Mouse (Mus musculus) kidney, embryonic 14.5 days (tissue): Measurements from ENCODE around the gene Olfr288. TPM values are rescaled to one million over a fixed set of nuclear protein-coding genes. Genes with fewer than 3 reads are reported as not detected.

Experiments
- ATAC-seq: fragments of 200-750 bp; cut with Nextera tagmentation; 2 replicates; pipeline ENCODE4 v1.8.0; 2017; ENCODE audit warnings: moderate number of reproducible peaks, mild to moderate bottlenecking, moderate TSS enrichment, moderate library complexity; ENCODE audit not compliant: low FRiP score, low TSS enrichment
- H3K27ac ChIP-seq: fragments of 300-500 bp; sonication (generic); 2 replicates; pipeline ENCODE4 v1.5.1; 2014; ENCODE audit warnings: low read depth, mild to moderate bottlenecking, low read length, moderate library complexity, mixed read lengths
- H3K27me3 ChIP-seq: fragments of 300-500 bp; sonication (generic); 2 replicates; pipeline ENCODE4 v1.6.1; 2014; ENCODE audit warnings: mild to moderate bottlenecking, low read length; ENCODE audit not compliant: control insufficient read depth, insufficient read depth
- H3K36me3 ChIP-seq: fragments of 300-500 bp; sonication (generic); 2 replicates; pipeline ENCODE4 v1.6.1; 2014; ENCODE audit warnings: low read length, mixed read lengths; ENCODE audit not compliant: control insufficient read depth, insufficient read depth
- H3K4me1 ChIP-seq: fragments of 300-500 bp; sonication (generic); 2 replicates; pipeline ENCODE4 v1.6.1; 2014; ENCODE audit warnings: low read length, mixed read lengths; ENCODE audit not compliant: control insufficient read depth, insufficient read depth
- H3K4me2 ChIP-seq: fragments of 300-500 bp; sonication (generic); replicated peaks from 2 replicates; pipeline ENCODE4 v1.6.1; 2014; ENCODE audit warnings: low read depth, mild to moderate bottlenecking, low read length
- H3K4me3 ChIP-seq: fragments of 300-500 bp; sonication (generic); 2 replicates; pipeline ENCODE4 v1.5.1; 2014; ENCODE audit warnings: mild to moderate bottlenecking, low read length
- H3K9ac ChIP-seq: fragments of 300-500 bp; sonication (generic); 2 replicates; pipeline ENCODE4 v1.6.1; 2014; ENCODE audit warnings: low read depth, mild to moderate bottlenecking, low read length, moderate library complexity
- H3K9me3 ChIP-seq: fragments of 300-500 bp; sonication (generic); 2 replicates; pipeline ENCODE4 v1.6.1; 2016; ENCODE audit warnings: low read length; ENCODE audit not compliant: control insufficient read depth
- WGBS: fragments of 180-500 bp; shearing (Covaris S2); extraction: QIAGEN DNeasy Blood & Tissue Kit; methylation state at CpG from one replicate; pipeline ENCODE4 v1.1.7; 2014; 5-methylcytosine and 5-hydroxymethylcytosine counted together
- polyA plus RNA-seq: library from polyadenylated mRNA; unstranded; fragments of >200 nt; fragmentation: Nextera tagmentation; extraction: Ambion mirVana; gene quantifications from 2 replicates; pipeline ENCODE4 v1.2.1, GENCODE M21; 2014

Olfr288 gene
- polyA plus RNA-seq, 1 experiment from 2014 or later = not detected

GRCm38 (mm10) chr15:98170365-98170764, 25.0 kb downstream of the Olfr288 start:
- Histone ChIP-seq H3K9ac (no peak overlapping the region), H3K27ac (no peak overlapping the region), H3K36me3 (no peaks in the 10 kb centered on the region), H3K4me2 (no peak overlapping the region), H3K4me3 (no peak overlapping the region), H3K9me3 (no peaks in the 10 kb centered on the region), H3K4me1 (peaks cover 6% of the 10 kb centered on the region; the same call in 1 of the 2 replicates), H3K27me3 (peaks cover 42% of the 10 kb centered on the region)
- WGBS = 43% methylated on average over 7 of the region's 7 CpGs
- ATAC-seq = no peak

GRCm38 (mm10) chr15:98168622-98169004, 26.7 kb downstream of the Olfr288 start:
- Histone ChIP-seq H3K4me1 (peaks cover 6% of the 10 kb centered on the region; the same call in 1 of the 2 replicates), H3K27ac (no peak overlapping the region), H3K9ac (no peak overlapping the region), H3K36me3 (no peaks in the 10 kb centered on the region), H3K9me3 (no peaks in the 10 kb centered on the region), H3K4me2 (no peak overlapping the region; the same call in 1 of the 2 replicates), H3K4me3 (peak overlapping the region; percentile 38), H3K27me3 (peaks cover 44% of the 10 kb centered on the region)
- WGBS = 4% methylated on average over 19 of the region's 19 CpGs
- peak; percentile 9; the same call in 1 of the 2 replicates for ATAC-seq

- Histone ChIP-seq H3K27me3 (peaks cover 44% of the 10 kb centered on the region), H3K9me3 (no peaks in the 10 kb centered on the region), H3K4me2 (peak overlapping the region; percentile 72), H3K4me1 (peaks cover 6% of the 10 kb centered on the region; the same call in 1 of the 2 replicates), H3K27ac (no peak overlapping the region), H3K9ac (no peak overlapping the region), H3K36me3 (no peaks in the 10 kb centered on the region), H3K4me3 (peak overlapping the region; percentile 38)
- ATAC-seq = peak; percentile 85
- 1% methylated on average over 69 of the region's 69 CpGs for WGBS
Observed at GRCm38 (mm10) chr15:98167645-98168621, 27.4 kb downstream of the Olfr288 start.

- Histone ChIP-seq H3K4me3 (peak within 1 kb of the TSS; percentile 38), H3K4me1 (peaks cover 8% of the 10 kb centered on the region; the same call in 1 of the 2 replicates), H3K27me3 (peaks cover 42% of the 10 kb centered on the region), H3K4me2 (peak within 1 kb of the TSS; percentile 72), H3K36me3 (no peaks in the 10 kb centered on the region), H3K9ac (no peak within 1 kb of the TSS), H3K9me3 (no peaks in the 10 kb centered on the region), H3K27ac (no peak within 1 kb of the TSS)
- 3% methylated on average over 18 of the region's 18 CpGs for WGBS
- no peak for ATAC-seq
Observed at GRCm38 (mm10) chr15:98166963-98167644, 28.2 kb downstream of the Olfr288 start, which contains the start of gene Ccdc184. Ccdc184 (plus strand) TSS chr15:98167158.

GRCm38 (mm10) chr15:98165525-98165924, 29.8 kb downstream of the Olfr288 start, which contains the start of gene Asb8:
Asb8 (minus strand) TSS chr15:98165625.
- H3K9me3 ChIP-seq = no peaks in the 10 kb centered on the region
- H3K9ac ChIP-seq = no peak within 1 kb of the TSS
- 81% methylated on average over 5 of the region's 5 CpGs for WGBS
- H3K36me3 ChIP-seq = no peaks in the 10 kb centered on the region
- H3K4me3 ChIP-seq = no peak within 1 kb of the TSS
- no peak for ATAC-seq
- H3K4me1 ChIP-seq = peaks cover 17% of the 10 kb centered on the region
- no peak within 1 kb of the TSS for H3K27ac ChIP-seq
- no peak within 1 kb of the TSS for H3K4me2 ChIP-seq
- H3K27me3 ChIP-seq = peaks cover 41% of the 10 kb centered on the region

GRCm38 (mm10) chr15:98162561-98162960, 32.8 kb downstream of the Olfr288 start:
- 64% methylated on average over 4 of the region's 4 CpGs for WGBS
- H3K4me2 ChIP-seq = no peak overlapping the region
- no peak for ATAC-seq

GRCm38 (mm10) chr15:98161026-98161805, 34.1 kb downstream of the Olfr288 start:
- Histone ChIP-seq H3K27ac (no peak overlapping the region), H3K9ac (no peak overlapping the region), H3K27me3 (peaks cover 9% of the 10 kb centered on the region; the same call in 1 of the 2 replicates), H3K4me1 (peaks cover 11% of the 10 kb centered on the region; the same call in 1 of the 2 replicates), H3K4me3 (no peak overlapping the region), H3K4me2 (no peak overlapping the region), H3K9me3 (no peaks in the 10 kb centered on the region), H3K36me3 (no peaks in the 10 kb centered on the region)
- whole genome bisulfite sequencing = 65% methylated on average over 19 of the region's 19 CpGs
- ATAC-seq = no peak; the same call in 1 of the 2 replicates

More at GRCm38 (mm10) chr15:98162561-98162960, 32.8 kb downstream of the Olfr288 start:
- Histone ChIP-seq H3K4me3 (no peak overlapping the region), H3K27ac (no peak overlapping the region), H3K4me1 (peaks cover 17% of the 10 kb centered on the region; the same call in 1 of the 2 replicates), H3K27me3 (peaks cover 13% of the 10 kb centered on the region), H3K36me3 (no peaks in the 10 kb centered on the region), H3K9ac (no peak overlapping the region), H3K9me3 (no peaks in the 10 kb centered on the region)

GRCm38 (mm10) chr15:98157253-98157652, 38.1 kb downstream of the Olfr288 start:
- H3K9me3 ChIP-seq = no peaks in the 10 kb centered on the region
- no peak overlapping the region for H3K4me3 ChIP-seq
- H3K4me1 ChIP-seq = peaks cover 11% of the 10 kb centered on the region; the same call in 1 of the 2 replicates
- H3K27me3 ChIP-seq = no peaks in the 10 kb centered on the region
- no peak for ATAC-seq
- no peak overlapping the region for H3K27ac ChIP-seq
- no peak overlapping the region for H3K4me2 ChIP-seq
- WGBS = 53% methylated on average over 1 of the region's 1 CpGs
- H3K9ac ChIP-seq = no peak overlapping the region
- no peaks in the 10 kb centered on the region for H3K36me3 ChIP-seq
